Mouse (Mus musculus) heart, embryonic 15.5 days (tissue): ENCODE measurements around the gene Apoa2. TPM values are rescaled to one million over a fixed set of nuclear protein-coding genes. Genes with fewer than 3 reads are reported as not detected.

Experiments
- ATAC-seq: fragments of 200-750 bp; cut with Nextera tagmentation; replicated peaks from 2 replicates; pipeline ENCODE4 v1.8.0; 2017; ENCODE audit warnings: low read depth, moderate TSS enrichment; ENCODE audit not compliant: insufficient number of reproducible peaks, insufficient read depth, low FRiP score
- H3K27ac ChIP-seq: fragments of 300-500 bp; sonication (generic); 2 replicates; pipeline ENCODE4 v1.5.1; 2015; ENCODE audit warnings: mild to moderate bottlenecking, inconsistent platforms
- H3K27me3 ChIP-seq: fragments of 300-500 bp; sonication (generic); 2 replicates; pipeline ENCODE4 v1.6.1; 2015; ENCODE audit warnings: inconsistent platforms
- H3K36me3 ChIP-seq: fragments of 300-500 bp; sonication (generic); 2 replicates; pipeline ENCODE4 v1.6.1; 2015; ENCODE audit warnings: mild to moderate bottlenecking, inconsistent platforms
- H3K4me1 ChIP-seq: fragments of 300-500 bp; sonication (generic); replicated peaks from 2 replicates; pipeline ENCODE4 v1.6.1; 2015; ENCODE audit warnings: inconsistent platforms
- H3K4me2 ChIP-seq: fragments of 300-500 bp; sonication (generic); 2 replicates; pipeline ENCODE4 v1.6.1; 2015; ENCODE audit warnings: inconsistent platforms, mild to moderate bottlenecking, moderate library complexity
- H3K4me3 ChIP-seq: fragments of 300-500 bp; sonication (generic); 2 replicates; pipeline ENCODE4 v1.5.1; 2015; ENCODE audit warnings: mild to moderate bottlenecking, inconsistent platforms
- H3K9ac ChIP-seq: fragments of 300-500 bp; sonication (generic); 2 replicates; pipeline ENCODE4 v1.6.1; 2015; ENCODE audit warnings: mild to moderate bottlenecking, inconsistent platforms
- H3K9me3 ChIP-seq: fragments of 300-500 bp; sonication (generic); replicated peaks from 2 replicates; pipeline ENCODE4 v1.6.1; 2016; ENCODE audit warnings: inconsistent platforms
- WGBS: fragments of 180-500 bp; shearing (Covaris S2); methylation state at CpG from one replicate; pipeline ENCODE4 v1.1.7; 2015; ENCODE audit warnings: mixed read lengths; 5-methylcytosine and 5-hydroxymethylcytosine counted together
- polyA plus RNA-seq: library from polyadenylated mRNA; unstranded; fragments of >200 nt; fragmentation: Nextera tagmentation; extraction: Ambion mirVana; gene quantifications from 2 replicates; pipeline ENCODE4 v1.2.1, GENCODE M21; 2015

Apoa2 gene
- polyA plus RNA-seq, 1 experiment from 2014 or later = 9.2 TPM

- H3K27me3 ChIP-seq = no peaks in the 10 kb centered on the region
- no peak overlapping the region for H3K4me3 ChIP-seq
- no peak for ATAC-seq
- no peak overlapping the region for H3K4me2 ChIP-seq
- 60% methylated on average over 6 of the region's 6 CpGs for WGBS
- no peaks in the 10 kb centered on the region for H3K9me3 ChIP-seq
- peaks cover 8% of the 10 kb centered on the region for H3K36me3 ChIP-seq
- 0 out of 2 replicates have a peak, but pooled peaks cover 9% of the 10 kb centered on the region for H3K4me1 ChIP-seq
- H3K27ac ChIP-seq = no peak overlapping the region
- H3K9ac ChIP-seq = no peak overlapping the region
Measured at GRCm38 (mm10) chr1:171229750-171230149, 4.9 kb downstream of the Apoa2 start.

GRCm38 (mm10) chr1:171230215-171230614, 5.4 kb downstream of the Apoa2 start:
- ATAC-seq = no peak
- no peaks in the 10 kb centered on the region for H3K27me3 ChIP-seq
- no peak overlapping the region for H3K4me2 ChIP-seq
- H3K36me3 ChIP-seq = peaks cover 13% of the 10 kb centered on the region
- no peaks in the 10 kb centered on the region for H3K9me3 ChIP-seq
- H3K9ac ChIP-seq = no peak overlapping the region
- H3K4me3 ChIP-seq = no peak overlapping the region
- H3K4me1 ChIP-seq = peaks cover 9% of the 10 kb centered on the region; the same call in 1 of the 2 replicates
- whole genome bisulfite sequencing = 79% methylated on average over 3 of the region's 3 CpGs
- H3K27ac ChIP-seq = no peak overlapping the region

- Histone ChIP-seq H3K27ac (no peak overlapping the region), H3K4me2 (no peak overlapping the region), H3K9me3 (no peaks in the 10 kb centered on the region), H3K9ac (no peak overlapping the region), H3K36me3 (peaks cover 27% of the 10 kb centered on the region), H3K27me3 (no peaks in the 10 kb centered on the region), H3K4me1 (peaks cover 11% of the 10 kb centered on the region; the same call in 1 of the 2 replicates), H3K4me3 (no peak overlapping the region)
- ATAC-seq = no peak
- 62% methylated on average over 4 of the region's 4 CpGs for WGBS
Measured at GRCm38 (mm10) chr1:171231844-171232243, 7.0 kb downstream of the Apoa2 start.

- H3K4me1 ChIP-seq = peaks cover 11% of the 10 kb centered on the region; the same call in 1 of the 2 replicates
- no peak overlapping the region for H3K4me2 ChIP-seq
- H3K9ac ChIP-seq = no peak overlapping the region
- no peaks in the 10 kb centered on the region for H3K9me3 ChIP-seq
- ATAC-seq = no peak
- H3K27me3 ChIP-seq = no peaks in the 10 kb centered on the region
- H3K4me3 ChIP-seq = no peak overlapping the region
- 78% methylated on average over 5 of the region's 5 CpGs for WGBS
- peaks cover 32% of the 10 kb centered on the region for H3K36me3 ChIP-seq
- no peak overlapping the region for H3K27ac ChIP-seq
Measured at GRCm38 (mm10) chr1:171232348-171232747, 7.5 kb downstream of the Apoa2 start.

- Histone ChIP-seq H3K9ac (no peak overlapping the region), H3K36me3 (peaks cover 39% of the 10 kb centered on the region), H3K9me3 (no peaks in the 10 kb centered on the region), H3K4me3 (peak overlapping the region; percentile 7; the same call in 1 of the 2 replicates), H3K4me1 (peaks cover 11% of the 10 kb centered on the region; the same call in 1 of the 2 replicates), H3K27me3 (no peaks in the 10 kb centered on the region), H3K27ac (peak overlapping the region; percentile 11; the same call in 1 of the 2 replicates), H3K4me2 (no peak overlapping the region)
- no peak for ATAC-seq
- WGBS = 51% methylated on average over 12 of the region's 12 CpGs
Measured at GRCm38 (mm10) chr1:171232800-171233730, 8.2 kb downstream of the Apoa2 start.

GRCm38 (mm10) chr1:171234126-171234525, 9.3 kb downstream of the Apoa2 start, which contains the start of gene Fcer1g:
Gene Fcer1g (minus strand): TSS chr1:171234365.
- Histone ChIP-seq H3K4me3 (peak within 1 kb of the TSS; percentile 15; the same call in 1 of the 2 replicates), H3K36me3 (peaks cover 50% of the 10 kb centered on the region), H3K27ac (peak within 1 kb of the TSS; percentile 11; the same call in 1 of the 2 replicates), H3K27me3 (no peaks in the 10 kb centered on the region), H3K9ac (no peak within 1 kb of the TSS; the same call in 1 of the 2 replicates), H3K9me3 (no peaks in the 10 kb centered on the region), H3K4me2 (no peak within 1 kb of the TSS), H3K4me1 (peaks cover 11% of the 10 kb centered on the region; the same call in 1 of the 2 replicates)
- WGBS = 85% methylated on average over 14 of the region's 14 CpGs
- ATAC-seq = no peak

GRCm38 (mm10) chr1:171234538-171234937, 9.7 kb downstream of the Apoa2 start:
- no peak overlapping the region for H3K27ac ChIP-seq

GRCm38 (mm10) chr1:171235791-171236190, 10.9 kb downstream of the Apoa2 start:
- H3K27ac ChIP-seq = 0 out of 2 replicates have a peak overlapping the region, but pooled peaks have one; percentile 1
- ATAC-seq = no peak

More at GRCm38 (mm10) chr1:171234538-171234937, 9.7 kb downstream of the Apoa2 start:
- Histone ChIP-seq H3K4me1 (peaks cover 11% of the 10 kb centered on the region; the same call in 1 of the 2 replicates), H3K4me2 (no peak overlapping the region), H3K27me3 (no peaks in the 10 kb centered on the region), H3K36me3 (peaks cover 54% of the 10 kb centered on the region), H3K9ac (no peak overlapping the region), H3K9me3 (no peaks in the 10 kb centered on the region), H3K4me3 (no peak overlapping the region)
- ATAC-seq = no peak
- 92% methylated on average over 4 of the region's 4 CpGs for WGBS

GRCm38 (mm10) chr1:171237438-171237837, 12.6 kb downstream of the Apoa2 start:
- no peak overlapping the region for H3K27ac ChIP-seq
- H3K36me3 ChIP-seq = peaks cover 83% of the 10 kb centered on the region
- no peaks in the 10 kb centered on the region for H3K27me3 ChIP-seq
- ATAC-seq = no peak
- H3K4me3 ChIP-seq = no peak overlapping the region
- no peak overlapping the region for H3K9ac ChIP-seq
- H3K9me3 ChIP-seq = no peaks in the 10 kb centered on the region
- peaks cover 16% of the 10 kb centered on the region; the same call in 1 of the 2 replicates for H3K4me1 ChIP-seq
- WGBS = 79% methylated on average over 6 of the region's 6 CpGs
- H3K4me2 ChIP-seq = no peak overlapping the region

More at GRCm38 (mm10) chr1:171235791-171236190, 10.9 kb downstream of the Apoa2 start:
- Histone ChIP-seq H3K27me3 (no peaks in the 10 kb centered on the region), H3K36me3 (peaks cover 67% of the 10 kb centered on the region), H3K9ac (no peak overlapping the region), H3K4me1 (peaks cover 16% of the 10 kb centered on the region; the same call in 1 of the 2 replicates), H3K9me3 (no peaks in the 10 kb centered on the region), H3K4me2 (no peak overlapping the region), H3K4me3 (no peak overlapping the region)
- 45% methylated on average over 4 of the region's 4 CpGs for WGBS

- Histone ChIP-seq H3K27ac (no peak overlapping the region), H3K9ac (no peak overlapping the region), H3K36me3 (peaks cover 93% of the 10 kb centered on the region), H3K4me1 (peaks cover 15% of the 10 kb centered on the region; the same call in 1 of the 2 replicates), H3K4me3 (no peak overlapping the region), H3K4me2 (no peak overlapping the region), H3K27me3 (no peaks in the 10 kb centered on the region), H3K9me3 (no peaks in the 10 kb centered on the region)
- 0 out of 2 replicates have a peak, but pooled peaks have one; percentile 24 for ATAC-seq
- 71% methylated on average over 14 of the region's 14 CpGs for WGBS
Measured at GRCm38 (mm10) chr1:171238463-171238862, 13.6 kb downstream of the Apoa2 start.

- H3K4me1 ChIP-seq = peaks cover 10% of the 10 kb centered on the region; the same call in 1 of the 2 replicates
- no peak; the same call in 1 of the 2 replicates for ATAC-seq
- H3K27ac ChIP-seq = no peak overlapping the region
- H3K4me2 ChIP-seq = no peak overlapping the region
- H3K9me3 ChIP-seq = no peaks in the 10 kb centered on the region
- H3K4me3 ChIP-seq = no peak overlapping the region
- 66% methylated on average over 15 of the region's 15 CpGs for WGBS
- H3K36me3 ChIP-seq = peaks cover 87% of the 10 kb centered on the region
- no peaks in the 10 kb centered on the region for H3K27me3 ChIP-seq
- no peak overlapping the region for H3K9ac ChIP-seq
Measured at GRCm38 (mm10) chr1:171239992-171240744, 15.3 kb downstream of the Apoa2 start.
